32 mouse cellular contexts compared by ENCODE assay signal in genomic region chr14:98138873-98139665, GRCm38 (mm10). TPM values are rescaled to one million over a fixed set of nuclear protein-coding genes. Genes with fewer than 3 reads are reported as not detected.
DNase-seq lines count a peak whose midpoint lies in the region; ATAC-seq and TF ChIP-seq lines count a peak whose summit lies in the region.
"Had no signal": no experiment of that assay in that cellular context is flagged by ENCODE, and none has a peak within 500 bp of the region (broad histone marks: within the 10 kb centered on the region; RNA-seq: fewer than 3 reads in every experiment).

No protein-coding gene starts in this region.

- no peaks in the 10 kb centered on the region for H3K36me3 ChIP-seq in heart, embryonic 11.5 days (ENCODE audit: control insufficient read depth, insufficient read depth, low read length)
- no peaks in the 10 kb centered on the region for H3K36me3 ChIP-seq in kidney, postnatal 0 days (ENCODE audit: insufficient read depth, low read length)
- peaks cover 4% of the 10 kb centered on the region; the same call in 1 of the 2 replicates for H3K36me3 ChIP-seq in forebrain, embryonic 10.5 days (replicated peaks)
- H3K36me3 ChIP-seq: embryonic facial prominence, embryonic 13.5 days; G1E; heart, embryonic 13.5 days; hindbrain, embryonic 15.5 days had no signal

- no peak overlapping the region for H3K4me3 ChIP-seq in heart, embryonic 11.5 days (ENCODE audit: low read depth, low read length)
- no peak overlapping the region for H3K4me3 ChIP-seq in kidney, postnatal 0 days (replicated peaks; ENCODE audit: low read depth, low read length)
- H3K4me3 ChIP-seq in forebrain, embryonic 10.5 days, result no peak overlapping the region
- H3K4me3 ChIP-seq: embryonic facial prominence, embryonic 13.5 days; gastrocnemius, adult 2 months; heart, adult 2 months; heart, embryonic 13.5 days; hindbrain, embryonic 15.5 days; myocyte had no signal

- WGBS in heart, embryonic 11.5 days (ENCODE audit: insufficient replicate concordance), result 40% methylated on average over 3 of the region's 3 CpGs
- WGBS in kidney, postnatal 0 days, result 29% methylated on average over 3 of the region's 3 CpGs
- WGBS in forebrain, embryonic 10.5 days, result 47% methylated on average over 3 of the region's 3 CpGs

- H3K4me1 ChIP-seq in heart, embryonic 11.5 days (ENCODE audit: control insufficient read depth, insufficient read depth, low read length), result 0 out of 2 replicates have a peak, but pooled peaks cover 8% of the 10 kb centered on the region
- no peaks in the 10 kb centered on the region; the same call in 1 of the 2 replicates for H3K4me1 ChIP-seq in kidney, postnatal 0 days (replicated peaks; ENCODE audit: insufficient read depth, low read length)
- H3K4me1 ChIP-seq in forebrain, embryonic 10.5 days, result peaks cover 65% of the 10 kb centered on the region
- H3K4me1 ChIP-seq: embryonic facial prominence, embryonic 13.5 days had no signal

- no peak overlapping the region for H3K27ac ChIP-seq in heart, embryonic 11.5 days (ENCODE audit: low read depth, low read length)
- 0 out of 2 replicates have a peak overlapping the region, but pooled peaks have one; percentile 13 for H3K27ac ChIP-seq in kidney, postnatal 0 days
- no peak overlapping the region for H3K27ac ChIP-seq in forebrain, embryonic 10.5 days
- H3K27ac ChIP-seq: embryonic facial prominence, embryonic 13.5 days; gastrocnemius, adult 2 months; heart, adult 2 months; heart, embryonic 13.5 days; hindbrain, embryonic 15.5 days; liver, embryonic 14.5 days; macrophage; stomach, postnatal 0 days had no signal

- no peak overlapping the region for H3K9ac ChIP-seq in heart, embryonic 11.5 days (ENCODE audit: low read depth, low read length)
- H3K9ac ChIP-seq in kidney, postnatal 0 days (ENCODE audit: low read depth, low read length), result no peak overlapping the region
- H3K9ac ChIP-seq: embryonic facial prominence, embryonic 13.5 days; hindbrain, embryonic 15.5 days; liver, embryonic 14.5 days had no signal

- H3K27me3 ChIP-seq in heart, embryonic 11.5 days (ENCODE audit: control insufficient read depth, insufficient read depth, low read length), result no peaks in the 10 kb centered on the region
- no peaks in the 10 kb centered on the region for H3K27me3 ChIP-seq in kidney, postnatal 0 days (ENCODE audit: insufficient read depth, low read length)
- H3K27me3 ChIP-seq in forebrain, embryonic 10.5 days (ENCODE audit: poor library complexity, severe bottlenecking), result no peaks in the 10 kb centered on the region
- H3K27me3 ChIP-seq: embryonic facial prominence, embryonic 13.5 days; heart, embryonic 13.5 days; hindbrain, embryonic 15.5 days had no signal

- TF ChIP-seq CTCF in kidney, postnatal 0 days (IDR thresholded peaks at IDR 0.05; ENCODE audit: low read depth), result no peak

- H3K4me2 ChIP-seq in heart, embryonic 11.5 days, result no peak overlapping the region
- H3K4me2 ChIP-seq in kidney, postnatal 0 days (ENCODE audit: low read length), result no peak overlapping the region
- H3K4me2 ChIP-seq: embryonic facial prominence, embryonic 13.5 days; midbrain, embryonic 11.5 days had no signal

- no peak for ATAC-seq in heart, embryonic 11.5 days (replicated peaks; ENCODE audit: insufficient number of reproducible peaks, low FRiP score, low TSS enrichment)
- no peak; the same call in 1 of the 2 replicates for ATAC-seq in kidney, postnatal 0 days (replicated peaks; ENCODE audit: low FRiP score, low read depth)
- ATAC-seq: forebrain, embryonic 16.5 days had no signal

- peak; percentile 13 for DNase-seq in heart, adult 11 months
- DNase-seq in kidney, postnatal 0 days (ENCODE audit: low spot score), result peak; percentile 79
- no peak for DNase-seq in kidney, postnatal 10 days
- DNase-seq in embryo, embryonic 10.5 days (ENCODE audit: low spot score), result peak; percentile 72
- peak; percentile 78 for DNase-seq in mesoderm, embryonic 11.5 days (ENCODE audit: low read depth, low spot score)
- no peak for DNase-seq in forebrain, embryonic 10.5 days (ENCODE audit: extremely low spot score, low spot score)
- DNase-seq: adrenal gland, adult 8-10 months; cerebellum, adult 2 months; cerebellum, postnatal 25 days; gastrocnemius, adult 2 months; gastrocnemius, postnatal 36 days; heart, adult 2 months; heart, postnatal 10 days; kidney, adult 8-10 months; layer of hippocampus, postnatal 36 days; liver; lung, adult 2 months; lung, postnatal 10 days; right cerebral cortex, adult 18-20 months; thymus, adult 18-20 months; thymus, postnatal 25 days had no signal

- H3K9me3 ChIP-seq in heart, embryonic 11.5 days (replicated peaks; ENCODE audit: control insufficient read depth, low read length), result no peaks in the 10 kb centered on the region
- no peaks in the 10 kb centered on the region for H3K9me3 ChIP-seq in kidney, postnatal 0 days (replicated peaks; ENCODE audit: low read length)
- no peaks in the 10 kb centered on the region for H3K9me3 ChIP-seq in forebrain, embryonic 10.5 days
- H3K9me3 ChIP-seq: embryonic facial prominence, embryonic 13.5 days; heart, embryonic 13.5 days; hindbrain, embryonic 15.5 days had no signal

RNA-seq across cellular contexts. Expression of gene Dach1, which starts 30.5 kb away (rescaled TPM):
- 3.1 and 3.8 TPM in 2 replicates for polyA plus RNA-seq in heart, embryonic 11.5 days (2014; fragmentation: Nextera tagmentation; extraction: Ambion mirVana)
- polyA plus RNA-seq in kidney, postnatal 0 days (2015; fragmentation: Nextera tagmentation; extraction: Ambion mirVana), result 18.2 and 18.4 TPM in 2 replicates
- polyA plus RNA-seq in forebrain, embryonic 10.5 days (2016; fragmentation: Nextera tagmentation; extraction: Ambion mirVana), result 14.8 and 15.4 TPM in 2 replicates
- polyA plus RNA-seq: G1E, myocyte had no signal

Comparison
In these comparisons a context has a peak if more than half of its experiments do, and no peak if none do; other contexts are left out.
1. DNase-seq: peak in heart, adult 11 months (single experiment), kidney, postnatal 0 days (single experiment), embryo, embryonic 10.5 days (single experiment) and mesoderm, embryonic 11.5 days (single experiment); none in kidney, postnatal 10 days (single experiment) and forebrain, embryonic 10.5 days (single experiment).